Mouse (Mus musculus): ENCODE data around the gene Pole2.

GRCm38 (mm10) chr12:69215000-69215785, 12.8 kb downstream of the Pole2 start:
- TF ChIP-seq CTCF (conservative IDR thresholded peaks at IDR 0.05; ENCODE audit: insufficient read depth, insufficient read length, low read depth, low read length): no peak
- no peak for TF ChIP-seq POLR2A (IDR thresholded peaks at IDR 0.05; ENCODE audit: low read depth, low read length)
